Mouse (Mus musculus) embryonic facial prominence, embryonic 14.5 days (tissue): ENCODE measurements at regions not wholly inside any gene's neighbourhood (a gene's known extent, or its start where the extent isn't known, plus 50 kb on each side); places are given as distances from the start of the nearest gene placed in this dataset.

Experiments
- ATAC-seq: fragments of 200-750 bp; cut with Nextera tagmentation; 2 replicates; pipeline ENCODE4 v1.8.0; 2017; ENCODE audit warnings: low read depth, moderate number of reproducible peaks, moderate TSS enrichment
- DNase-seq: peaks from one replicate; pipeline ENCODE4 v3.0.0-alpha.2; 2015; ENCODE audit warnings: low spot score
- H3K27ac ChIP-seq: fragments of 300-500 bp; sonication (generic); replicated peaks from 2 replicates; pipeline ENCODE4 v1.5.1; 2014; ENCODE audit warnings: low read depth, mild to moderate bottlenecking, low read length, moderate library complexity
- H3K27me3 ChIP-seq: fragments of 300-500 bp; sonication (generic); replicated peaks from 2 replicates; pipeline ENCODE4 v1.6.1; 2014; ENCODE audit warnings: low read length; ENCODE audit not compliant: control insufficient read depth, insufficient read depth
- H3K36me3 ChIP-seq: fragments of 300-500 bp; sonication (generic); 2 replicates; pipeline ENCODE4 v1.6.1; 2014; ENCODE audit warnings: low read length, mixed read lengths; ENCODE audit not compliant: control insufficient read depth, insufficient read depth
- H3K4me1 ChIP-seq: fragments of 300-500 bp; sonication (generic); 2 replicates; pipeline ENCODE4 v1.6.1; 2014; ENCODE audit warnings: antibody characterized with exemption, low read length; ENCODE audit not compliant: control insufficient read depth, insufficient read depth
- H3K4me2 ChIP-seq: fragments of 300-500 bp; sonication (generic); 2 replicates; pipeline ENCODE4 v1.6.1; 2014; ENCODE audit warnings: low read depth, mild to moderate bottlenecking, low read length, moderate library complexity, mixed read lengths
- H3K4me3 ChIP-seq: fragments of 300-500 bp; sonication (generic); 2 replicates; pipeline ENCODE4 v1.5.1; 2014; ENCODE audit warnings: low read depth, mild to moderate bottlenecking, low read length
- H3K9ac ChIP-seq: fragments of 300-500 bp; sonication (generic); 2 replicates; pipeline ENCODE4 v1.6.1; 2014; ENCODE audit warnings: low read depth, mild to moderate bottlenecking, low read length, moderate library complexity, mixed read lengths
- H3K9me3 ChIP-seq: fragments of 300-500 bp; sonication (generic); 2 replicates; pipeline ENCODE4 v1.6.1; 2016; ENCODE audit warnings: low read length; ENCODE audit not compliant: control insufficient read depth
- WGBS: fragments of 180-500 bp; shearing (Covaris S2); extraction: QIAGEN DNeasy Blood & Tissue Kit; methylation state at CpG from one replicate; pipeline ENCODE4 v1.1.7; 2014; 5-methylcytosine and 5-hydroxymethylcytosine counted together

DNA sequence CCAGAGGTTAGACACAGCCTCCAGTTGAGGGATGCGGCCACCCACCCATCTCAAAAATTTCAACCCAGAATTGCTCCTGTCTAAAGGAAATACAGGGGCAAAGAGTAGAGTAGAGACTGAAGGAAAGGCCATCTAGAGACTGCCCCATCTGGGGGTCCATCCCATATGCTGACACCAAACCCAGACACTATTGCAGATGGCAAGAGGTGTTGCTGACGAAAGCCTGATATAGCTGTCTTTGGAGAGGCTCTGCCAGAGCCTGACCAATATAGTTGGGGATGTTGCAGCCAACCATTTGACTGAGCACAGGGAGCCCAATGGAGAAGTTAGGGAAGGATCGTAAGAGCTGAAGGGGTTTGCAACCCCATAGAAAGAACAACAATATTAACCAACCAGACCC, 141.6 kb upstream of the Reg3b start:
- 97% methylated on average over 3 of the region's 3 CpGs for WGBS

DNA sequence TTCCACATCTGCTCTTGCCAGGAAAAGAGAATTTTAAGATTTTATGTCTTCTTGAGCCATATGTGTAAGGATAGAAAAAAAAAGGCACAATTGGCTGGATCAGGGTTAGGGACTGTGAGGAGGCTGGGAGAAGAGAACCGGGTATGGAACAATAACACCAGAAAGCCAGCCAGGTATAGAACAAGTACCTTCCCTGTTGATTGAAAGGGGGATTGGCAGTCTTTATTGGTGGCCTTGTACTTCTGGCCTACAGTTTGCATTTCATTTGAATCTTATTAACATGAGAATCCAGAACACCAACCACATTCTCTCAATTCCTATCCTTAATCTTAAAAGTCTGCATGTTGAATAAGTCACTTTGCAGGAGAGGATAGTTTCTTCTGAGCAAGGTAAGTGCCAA, 126.1 kb upstream of the Reg3b start:
- H3K9me3 ChIP-seq = no peaks in the 10 kb centered on the region
- H3K27me3 ChIP-seq = no peaks in the 10 kb centered on the region
- H3K9ac ChIP-seq = no peak overlapping the region
- ATAC-seq (no peak), DNase-seq (no peak)
- no peaks in the 10 kb centered on the region for H3K36me3 ChIP-seq
- H3K27ac ChIP-seq = no peak overlapping the region
- H3K4me3 ChIP-seq = no peak overlapping the region
- H3K4me1 ChIP-seq = no peaks in the 10 kb centered on the region
- WGBS = 63% methylated on average over 1 of the region's 1 CpGs
- no peak overlapping the region for H3K4me2 ChIP-seq

More for the DNA sequence above, 141.6 kb upstream of the Reg3b start:
- Histone ChIP-seq H3K27me3 (no peaks in the 10 kb centered on the region), H3K36me3 (no peaks in the 10 kb centered on the region), H3K4me1 (no peaks in the 10 kb centered on the region), H3K9me3 (no peaks in the 10 kb centered on the region), H3K4me3 (no peak overlapping the region), H3K4me2 (no peak overlapping the region), H3K9ac (no peak overlapping the region), H3K27ac (no peak overlapping the region)
- DNase-seq (no peak), ATAC-seq (no peak)

- Histone ChIP-seq H3K4me1 (no peaks in the 10 kb centered on the region), H3K36me3 (no peaks in the 10 kb centered on the region), H3K4me2 (no peak overlapping the region), H3K27ac (no peak overlapping the region), H3K9me3 (no peaks in the 10 kb centered on the region), H3K27me3 (no peaks in the 10 kb centered on the region), H3K4me3 (no peak overlapping the region), H3K9ac (no peak overlapping the region)
- DNase-seq (no peak), ATAC-seq (no peak)
- WGBS = 71% methylated on average over 1 of the region's 1 CpGs
Measured at GRCm38 (mm10) chr6:78245010-78245409, 125.4 kb upstream of the Reg3b start.

DNA sequence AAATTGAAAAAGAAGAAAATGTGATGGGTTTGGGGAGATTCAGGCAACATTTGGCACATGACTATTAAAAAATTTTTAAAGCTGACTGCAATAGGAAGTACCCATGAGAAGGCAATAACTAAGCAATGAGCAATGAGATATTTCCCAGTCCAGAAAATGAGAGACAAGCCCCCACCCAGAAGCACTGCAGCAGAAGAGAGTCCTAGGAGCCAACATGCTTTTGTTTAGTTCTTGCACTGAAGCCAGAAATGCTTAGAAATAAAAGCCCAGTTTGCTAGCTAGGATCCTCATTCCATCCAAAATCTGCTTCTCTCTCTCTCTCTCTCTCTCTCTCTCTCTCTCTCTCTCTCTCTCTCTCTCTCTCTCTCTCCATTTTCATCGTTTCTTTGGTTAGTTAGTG, 120.4 kb upstream of the Reg3b start:
- Histone ChIP-seq H3K27me3 (no peaks in the 10 kb centered on the region), H3K4me1 (no peaks in the 10 kb centered on the region), H3K4me3 (no peak overlapping the region), H3K4me2 (no peak overlapping the region), H3K9me3 (no peaks in the 10 kb centered on the region), H3K9ac (no peak overlapping the region), H3K36me3 (no peaks in the 10 kb centered on the region), H3K27ac (no peak overlapping the region)
- DNase-seq (peak; percentile 18), ATAC-seq (no peak)
- 36% methylated on average over 1 of the region's 1 CpGs for whole genome bisulfite sequencing

DNA sequence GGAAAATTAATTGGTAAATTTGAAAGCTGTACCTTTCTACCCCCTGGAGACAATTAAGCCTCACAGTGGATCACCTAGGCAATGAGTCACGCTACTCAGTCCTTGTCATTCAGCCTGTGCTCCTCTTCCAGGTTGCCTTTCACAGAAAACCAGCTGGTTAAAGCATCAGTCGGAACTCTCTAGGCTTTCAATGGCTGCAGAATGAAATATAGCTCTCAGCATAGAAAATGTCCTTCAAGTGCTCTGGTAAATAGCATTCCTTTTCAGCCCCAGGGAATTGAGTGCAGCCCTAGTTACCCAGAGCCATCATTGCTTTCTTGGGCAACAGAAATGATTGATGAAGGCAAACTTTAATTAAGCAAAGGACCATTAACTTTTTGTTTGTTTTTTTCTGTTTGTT, 119.9 kb upstream of the Reg3b start:
- H3K4me3 ChIP-seq = no peak overlapping the region
- H3K4me2 ChIP-seq = no peak overlapping the region
- no peaks in the 10 kb centered on the region for H3K4me1 ChIP-seq
- no peaks in the 10 kb centered on the region for H3K9me3 ChIP-seq
- DNase-seq = no peak
- no peak overlapping the region for H3K9ac ChIP-seq
- no peak for ATAC-seq
- WGBS = 56% methylated on average over 2 of the region's 2 CpGs
- no peak overlapping the region for H3K27ac ChIP-seq
- no peaks in the 10 kb centered on the region for H3K36me3 ChIP-seq
- no peaks in the 10 kb centered on the region for H3K27me3 ChIP-seq

GRCm38 (mm10) chr6:78271879-78272546, 98.4 kb upstream of the Reg3b start:
- Histone ChIP-seq H3K9me3 (no peaks in the 10 kb centered on the region), H3K27me3 (no peaks in the 10 kb centered on the region), H3K4me3 (no peak overlapping the region), H3K4me1 (no peaks in the 10 kb centered on the region), H3K9ac (no peak overlapping the region), H3K27ac (no peak overlapping the region), H3K36me3 (no peaks in the 10 kb centered on the region), H3K4me2 (no peak overlapping the region)
- ATAC-seq (no peak), DNase-seq (no peak)
- WGBS = 51% methylated on average over 3 of the region's 3 CpGs

GRCm38 (mm10) chr6:78277993-78278715, 92.3 kb upstream of the Reg3b start:
- no peak overlapping the region for H3K4me3 ChIP-seq
- H3K27ac ChIP-seq = no peak overlapping the region
- no peaks in the 10 kb centered on the region for H3K27me3 ChIP-seq
- peak; percentile 54 for DNase-seq
- H3K9me3 ChIP-seq = no peaks in the 10 kb centered on the region
- 38% methylated on average over 6 of the region's 6 CpGs for WGBS
- H3K9ac ChIP-seq = no peak overlapping the region
- ATAC-seq = no peak
- no peaks in the 10 kb centered on the region for H3K4me1 ChIP-seq
- no peaks in the 10 kb centered on the region for H3K36me3 ChIP-seq
- H3K4me2 ChIP-seq = no peak overlapping the region

- no peak overlapping the region for H3K4me2 ChIP-seq
- no peak for ATAC-seq
Measured at GRCm38 (mm10) chr6:78280541-78280940, 89.9 kb upstream of the Reg3b start.

GRCm38 (mm10) chr6:78294647-78295046, 75.8 kb upstream of the Reg3b start:
- no peak overlapping the region for H3K4me3 ChIP-seq
- ATAC-seq (no peak), DNase-seq (peak; percentile 36)
- no peaks in the 10 kb centered on the region for H3K36me3 ChIP-seq
- no peak overlapping the region for H3K27ac ChIP-seq
- H3K4me1 ChIP-seq = no peaks in the 10 kb centered on the region
- H3K9me3 ChIP-seq = no peaks in the 10 kb centered on the region
- no peak overlapping the region for H3K4me2 ChIP-seq
- 23% methylated on average over 1 of the region's 1 CpGs for WGBS
- H3K27me3 ChIP-seq = no peaks in the 10 kb centered on the region
- H3K9ac ChIP-seq = no peak overlapping the region

More at GRCm38 (mm10) chr6:78280541-78280940, 89.9 kb upstream of the Reg3b start:
- H3K4me1 ChIP-seq = no peaks in the 10 kb centered on the region
- DNase-seq = no peak
- H3K4me3 ChIP-seq = no peak overlapping the region
- no peak overlapping the region for H3K27ac ChIP-seq
- no peak overlapping the region for H3K9ac ChIP-seq
- no peaks in the 10 kb centered on the region for H3K36me3 ChIP-seq
- no peaks in the 10 kb centered on the region for H3K9me3 ChIP-seq
- 62% methylated on average over 5 of the region's 5 CpGs for WGBS
- no peaks in the 10 kb centered on the region for H3K27me3 ChIP-seq
